Mouse (Mus musculus): ENCODE results near the gene Npepl1. TPM values are rescaled to one million over a fixed set of nuclear protein-coding genes. Genes with fewer than 3 reads are reported as not detected.
A peak's percentile ranks its signal among the peaks of the same experiment; 100 is the strongest.

Gene Npepl1
- polyA plus RNA-seq, 1 experiment from 2014 or later, result 29.6 TPM

DNA sequence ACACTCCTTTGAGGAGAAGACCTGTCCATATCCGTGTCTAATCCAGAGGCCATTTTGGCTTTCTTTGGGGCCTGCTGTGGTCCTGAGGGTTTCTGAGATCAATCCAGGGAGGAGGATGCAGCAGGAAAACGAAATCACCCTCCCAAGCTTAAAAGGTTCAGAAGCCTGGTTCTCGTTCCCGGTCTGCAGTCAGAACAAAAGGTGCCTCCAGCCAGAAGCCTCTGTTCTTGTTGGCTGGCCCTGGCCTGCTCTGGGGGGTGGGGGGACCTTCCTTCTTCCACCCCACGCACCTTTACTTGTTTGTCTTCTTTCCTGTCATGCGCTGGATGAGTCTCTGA, 17.2 kb downstream of the Npepl1 start:
- H3K27ac ChIP-seq (replicated peaks), result no peak overlapping the region
- WGBS (ENCODE audit: insufficient replicate concordance), result 37% methylated on average over 6 of the region's 6 CpGs
- H3K27me3 ChIP-seq, result no peaks in the 10 kb centered on the region
- no peak for ATAC-seq (ENCODE audit: insufficient read depth)
- H3K9ac ChIP-seq, result no peak overlapping the region
- H3K4me3 ChIP-seq (replicated peaks), result no peak overlapping the region
- H3K4me2 ChIP-seq, result no peak overlapping the region
- H3K36me3 ChIP-seq (replicated peaks), result peaks cover 24% of the 10 kb centered on the region
- H3K9me3 ChIP-seq (replicated peaks), result no peaks in the 10 kb centered on the region
- H3K4me1 ChIP-seq (replicated peaks), result peaks cover 4% of the 10 kb centered on the region

GRCm38 (mm10) chr2:174128926-174129325, 18.8 kb downstream of the Npepl1 start:
- Histone ChIP-seq H3K4me2 (no peak overlapping the region), H3K4me3 (replicated peaks) (no peak overlapping the region), H3K4me1 (replicated peaks) (peaks cover 4% of the 10 kb centered on the region), H3K27me3 (no peaks in the 10 kb centered on the region), H3K36me3 (replicated peaks) (peaks cover 11% of the 10 kb centered on the region; the same call in 1 of the 2 replicates), H3K9me3 (replicated peaks) (no peaks in the 10 kb centered on the region), H3K9ac (no peak overlapping the region), H3K27ac (replicated peaks) (no peak overlapping the region)
- 67% methylated on average over 6 of the region's 6 CpGs for WGBS (ENCODE audit: insufficient replicate concordance)
- ATAC-seq (ENCODE audit: insufficient read depth), result no peak

DNA sequence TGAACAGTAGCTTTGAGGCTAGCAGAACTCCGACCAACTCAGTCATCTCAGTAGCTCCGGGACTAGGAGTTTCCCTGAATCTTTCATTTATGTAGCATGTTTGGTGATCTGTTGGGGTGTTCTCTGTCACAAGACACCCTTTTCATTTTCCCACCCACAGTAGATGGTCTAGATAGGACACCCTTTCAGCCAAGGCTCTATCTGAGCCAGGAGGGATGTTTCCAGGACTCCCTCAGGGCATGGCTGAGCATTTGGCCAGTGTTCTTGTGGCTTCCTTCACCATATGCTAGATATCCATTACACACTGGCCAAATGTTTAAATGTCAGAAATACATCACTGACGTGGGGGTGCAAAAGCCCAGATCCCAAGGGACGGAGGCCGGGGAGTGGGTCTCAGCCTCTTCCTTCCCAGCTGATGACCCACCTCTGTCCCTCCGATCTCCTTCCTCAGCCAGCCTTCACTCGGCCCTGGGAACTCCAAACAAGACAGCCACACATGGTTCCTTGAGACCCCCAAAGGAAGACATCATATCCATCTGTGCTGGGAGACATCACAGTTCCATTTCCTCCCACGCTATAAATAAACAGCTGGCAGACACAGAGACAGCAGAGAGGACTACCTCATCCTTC, 20.4 kb downstream of the Npepl1 start:
- Histone ChIP-seq H3K27me3 (no peaks in the 10 kb centered on the region), H3K9ac (no peak overlapping the region), H3K9me3 (replicated peaks) (no peaks in the 10 kb centered on the region), H3K4me3 (replicated peaks) (no peak overlapping the region), H3K36me3 (replicated peaks) (no peaks in the 10 kb centered on the region), H3K4me1 (replicated peaks) (peaks cover 4% of the 10 kb centered on the region), H3K4me2 (no peak overlapping the region), H3K27ac (replicated peaks) (no peak overlapping the region)
- 63% methylated on average over 8 of the region's 8 CpGs for WGBS (ENCODE audit: insufficient replicate concordance)
- ATAC-seq (ENCODE audit: insufficient read depth), result no peak

DNA sequence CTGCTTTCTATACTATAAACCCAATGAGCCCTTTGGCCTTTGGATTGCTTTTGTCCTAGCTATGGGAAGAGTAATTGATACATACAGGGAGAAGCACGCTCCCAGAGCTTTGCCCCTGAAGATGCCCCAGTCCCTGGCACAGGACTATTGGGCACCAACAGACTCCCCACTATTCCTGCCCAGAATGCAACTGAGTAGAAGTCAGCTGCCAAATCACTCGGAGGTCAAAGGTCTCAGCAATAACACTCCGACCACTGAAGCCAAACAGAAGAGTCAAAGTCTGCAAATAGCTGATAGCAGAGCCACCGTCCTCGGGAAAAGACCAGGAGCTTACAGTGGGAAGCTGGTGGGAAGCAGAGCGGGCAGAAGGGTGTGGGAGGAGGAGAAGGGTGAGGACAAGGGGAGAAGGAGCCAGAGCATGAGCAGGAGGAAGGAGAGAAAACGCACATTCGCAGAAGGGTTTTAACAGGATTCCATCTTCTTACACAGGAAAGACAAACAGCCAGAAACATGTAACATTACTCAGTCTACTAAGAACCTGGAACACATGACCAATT, 22.3 kb downstream of the Npepl1 start:
- no peak overlapping the region for H3K27ac ChIP-seq (replicated peaks)
- no peak overlapping the region for H3K4me2 ChIP-seq
- H3K4me1 ChIP-seq (replicated peaks), result peaks cover 4% of the 10 kb centered on the region
- H3K36me3 ChIP-seq (replicated peaks), result no peaks in the 10 kb centered on the region
- H3K9ac ChIP-seq, result no peak overlapping the region
- H3K4me3 ChIP-seq (replicated peaks), result no peak overlapping the region
- peak; percentile 37; the same call in 1 of the 2 replicates for ATAC-seq (ENCODE audit: insufficient read depth)
- 56% methylated on average over 8 of the region's 8 CpGs for WGBS (ENCODE audit: insufficient replicate concordance)
- H3K27me3 ChIP-seq, result no peaks in the 10 kb centered on the region
- H3K9me3 ChIP-seq (replicated peaks), result no peaks in the 10 kb centered on the region

GRCm38 (mm10) chr2:174159035-174159434, 48.9 kb downstream of the Npepl1 start:
- no peak overlapping the region for H3K4me2 ChIP-seq
- 76% methylated on average over 10 of the region's 10 CpGs for WGBS (ENCODE audit: insufficient replicate concordance)
- H3K27ac ChIP-seq (replicated peaks), result no peak overlapping the region
- no peak for ATAC-seq (ENCODE audit: insufficient read depth)
- no peaks in the 10 kb centered on the region for H3K27me3 ChIP-seq
- no peak overlapping the region for H3K4me3 ChIP-seq (replicated peaks)
- no peaks in the 10 kb centered on the region for H3K4me1 ChIP-seq (replicated peaks)
- no peaks in the 10 kb centered on the region for H3K36me3 ChIP-seq (replicated peaks)
- no peaks in the 10 kb centered on the region for H3K9me3 ChIP-seq (replicated peaks)
- no peak overlapping the region for H3K9ac ChIP-seq

DNA sequence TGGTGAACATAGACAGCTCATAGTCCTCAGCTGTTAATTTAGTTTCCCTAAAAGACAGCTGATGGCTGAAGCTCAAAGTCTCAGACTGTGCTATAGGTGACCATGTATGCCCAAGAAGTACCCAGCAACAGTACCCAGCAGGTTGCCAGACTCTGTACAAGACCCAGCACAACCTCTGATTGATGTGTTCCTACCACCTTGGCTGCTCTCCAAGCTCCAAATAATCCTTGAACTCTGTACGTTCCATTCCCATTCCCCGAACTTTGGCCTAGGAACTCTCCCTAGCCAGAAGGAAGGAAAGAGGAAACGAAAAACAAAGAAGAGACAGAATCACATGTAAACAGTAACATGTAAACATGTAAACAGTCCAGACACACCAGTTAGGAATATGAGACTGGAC, 50.3 kb downstream of the Npepl1 start:
- WGBS (ENCODE audit: insufficient replicate concordance), result 56% methylated on average over 3 of the region's 3 CpGs
- no peak overlapping the region for H3K4me3 ChIP-seq (replicated peaks)
- no peaks in the 10 kb centered on the region for H3K27me3 ChIP-seq
- no peak overlapping the region for H3K4me2 ChIP-seq
- no peak overlapping the region for H3K27ac ChIP-seq (replicated peaks)
- no peak for ATAC-seq (ENCODE audit: insufficient read depth)
- H3K9me3 ChIP-seq (replicated peaks), result no peaks in the 10 kb centered on the region
- H3K9ac ChIP-seq, result no peak overlapping the region
- H3K4me1 ChIP-seq (replicated peaks), result no peaks in the 10 kb centered on the region
- no peaks in the 10 kb centered on the region for H3K36me3 ChIP-seq (replicated peaks)

Other genes starting within 250 kb of the Npepl1 start
- gene Stx16, start 34.0 kb upstream of the Npepl1 start, polyA plus RNA-seq (2015; fragmentation: Nextera tagmentation; extraction: Ambion mirVana), result 2.7 and 3.1 TPM in 2 replicates
- gene Gnas, start 174.0 kb downstream of the Npepl1 start, polyA plus RNA-seq (2015; fragmentation: Nextera tagmentation; extraction: Ambion mirVana), result 323 and 336 TPM in 2 replicates
- gene Gm20721, start 236.4 kb downstream of the Npepl1 start, polyA plus RNA-seq (2015; fragmentation: Nextera tagmentation; extraction: Ambion mirVana), result 49.2 and 59.3 TPM in 2 replicates

All from liver, embryonic 15.5 days (tissue).